ENCODE assay signal across 9 mouse cellular contexts in genomic region chr16:93729801-93730721, GRCm38 (mm10). TPM values are rescaled to one million over a fixed set of nuclear protein-coding genes. Genes with fewer than 3 reads are reported as not detected.
DNase-seq lines count a peak whose midpoint lies in the region; TF ChIP-seq lines count a peak whose summit lies in the region.
"Had no signal": no experiment of that assay in that cellular context is flagged by ENCODE, and none has a peak within 500 bp of the region (broad histone marks: within the 10 kb centered on the region; RNA-seq: fewer than 3 reads in every experiment).

No protein-coding gene starts in this region.

- H3K36me3 ChIP-seq in liver, adult 2 months (ENCODE audit: control insufficient read depth, insufficient read depth, low read length) = 0 out of 2 replicates have a peak, but pooled peaks cover 3% of the 10 kb centered on the region
- no peaks in the 10 kb centered on the region for H3K36me3 ChIP-seq in heart, embryonic 10.5 days
- H3K36me3 ChIP-seq: heart, embryonic 15.5 days had no signal

- 30% methylated on average over 23 of the region's 23 CpGs for WGBS in liver, adult 2 months
- 85% methylated on average over 23 of the region's 23 CpGs for WGBS in heart, embryonic 10.5 days

- no peak for TF ChIP-seq CTCF in liver, adult 2 months (IDR thresholded peaks at IDR 0.05; ENCODE audit: low read depth, low read length)

- no peaks in the 10 kb centered on the region for H3K9me3 ChIP-seq in heart, embryonic 10.5 days
- H3K9me3 ChIP-seq: heart, embryonic 15.5 days had no signal

- peaks cover 7% of the 10 kb centered on the region; the same call in 1 of the 2 replicates for H3K79me2 ChIP-seq in liver, adult 2 months (ENCODE audit: control insufficient read depth, insufficient read depth, low read length)

- H3K27me3 ChIP-seq in liver, adult 2 months (ENCODE audit: control insufficient read depth, insufficient read depth, low read length) = no peaks in the 10 kb centered on the region
- peaks cover 11% of the 10 kb centered on the region; the same call in 1 of the 2 replicates for H3K27me3 ChIP-seq in heart, embryonic 10.5 days (ENCODE audit: insufficient read depth, poor library complexity, severe bottlenecking)
- H3K27me3 ChIP-seq: heart, embryonic 15.5 days had no signal

- TF ChIP-seq POLR2A in liver, adult 2 months (IDR thresholded peaks at IDR 0.05; ENCODE audit: extremely low read depth, insufficient read depth, low read length) = no peak

- H3K27ac ChIP-seq in liver, adult 2 months (replicated peaks; ENCODE audit: insufficient read depth, low read depth, low read length) = peak overlapping the region; percentile 22
- H3K27ac ChIP-seq in heart, embryonic 10.5 days = no peak overlapping the region
- H3K27ac ChIP-seq: heart, embryonic 15.5 days had no signal

- H3K4me3 ChIP-seq in liver, adult 2 months (ENCODE audit: insufficient read depth, low read depth, low read length) = no peak overlapping the region
- no peak overlapping the region for H3K4me3 ChIP-seq in heart, embryonic 10.5 days
- H3K4me3 ChIP-seq: heart, embryonic 15.5 days; myocyte had no signal

- H3K9ac ChIP-seq in liver, adult 2 months (ENCODE audit: low read depth, low read length) = no peak overlapping the region
- H3K9ac ChIP-seq: heart, embryonic 15.5 days had no signal

- H3K4me1 ChIP-seq in liver, adult 2 months (ENCODE audit: control insufficient read depth, insufficient read depth, low read length) = peaks cover 45% of the 10 kb centered on the region
- peaks cover 31% of the 10 kb centered on the region for H3K4me1 ChIP-seq in heart, embryonic 10.5 days

- peak; percentile 88 for DNase-seq in liver, adult 2 months (ENCODE audit: extremely low read depth, low read depth, low spot score)
- no peak for DNase-seq in liver
- DNase-seq in cerebellum, adult 9-10 months = peak; percentile 68
- peak; percentile 32 to 67 for DNase-seq in layer of hippocampus, adult 18-20 months (ENCODE audit: low spot score in 2 of 2)
- peak; percentile 25 for DNase-seq in right cerebral cortex, postnatal 4 days
- DNase-seq in lung, postnatal 25 days (ENCODE audit: low spot score) = no peak
- no peak for DNase-seq in heart, embryonic 10.5 days (ENCODE audit: low spot score)

RNA-seq across cellular contexts. Expression of gene Dop1b, which starts 18.4 kb away (rescaled TPM):
- total RNA-seq in liver, adult 2 months (2014; rRNA removed) = 12.1 and 33.2 TPM in 2 replicates
- polyA plus RNA-seq in liver, adult 2 months (2012; rRNA removed) = 30.3 TPM in 2 replicates
- total RNA-seq in layer of hippocampus, adult 18-20 months (2021) = 10 to 100 TPM; 90.5 to 95.7 TPM
- polyA plus RNA-seq in heart, embryonic 10.5 days (2016; fragmentation: Nextera tagmentation; extraction: Ambion mirVana) = 6.3 and 7.4 TPM in 2 replicates

RNA-seq across cellular contexts. Expression of gene Cbr3, which starts 47.0 kb away (rescaled TPM):
- total RNA-seq in liver, adult 2 months (2014; rRNA removed) = 0.92 and 1.8 TPM in 2 replicates
- 0.55 and 0.72 TPM in 2 replicates for polyA plus RNA-seq in liver, adult 2 months (2012; rRNA removed)
- total RNA-seq in layer of hippocampus, adult 18-20 months (2021) = 10 to 100 TPM; 16.2 to 18.5 TPM
- polyA plus RNA-seq in heart, embryonic 10.5 days (2016; fragmentation: Nextera tagmentation; extraction: Ambion mirVana) = 0.20 and 0.23 TPM in 2 replicates

Comparison
In these comparisons a context has a peak if more than half of its experiments do, and no peak if none do; other contexts are left out.
1. DNase-seq: peak in liver, adult 2 months (single experiment), cerebellum, adult 9-10 months (single experiment), layer of hippocampus, adult 18-20 months (2 of 2) and right cerebral cortex, postnatal 4 days (single experiment); none in liver (single experiment), lung, postnatal 25 days (single experiment) and heart, embryonic 10.5 days (single experiment).